Mouse (Mus musculus) central nervous system, embryonic 11.5 days (tissue): ENCODE measurements around the gene Olfr521. TPM values are rescaled to one million over a fixed set of nuclear protein-coding genes. Genes with fewer than 3 reads are reported as not detected.

Experiments used
- polyA plus RNA-seq: library from polyadenylated mRNA; depleted of rRNA; stranded (reverse); fragments of >200 nt; gene quantifications from 2 replicates; pipeline ENCODE4 v1.2.3, GENCODE M21; 2012; rRNA removed

The Olfr521 gene
- not detected in 2 replicates for polyA plus RNA-seq

GRCm38 (mm10) chr7:99763207-99763606, at the start of gene Olfr521:
TSS of gene Olfr521 (plus strand) at chr7:99763507.

DNA sequence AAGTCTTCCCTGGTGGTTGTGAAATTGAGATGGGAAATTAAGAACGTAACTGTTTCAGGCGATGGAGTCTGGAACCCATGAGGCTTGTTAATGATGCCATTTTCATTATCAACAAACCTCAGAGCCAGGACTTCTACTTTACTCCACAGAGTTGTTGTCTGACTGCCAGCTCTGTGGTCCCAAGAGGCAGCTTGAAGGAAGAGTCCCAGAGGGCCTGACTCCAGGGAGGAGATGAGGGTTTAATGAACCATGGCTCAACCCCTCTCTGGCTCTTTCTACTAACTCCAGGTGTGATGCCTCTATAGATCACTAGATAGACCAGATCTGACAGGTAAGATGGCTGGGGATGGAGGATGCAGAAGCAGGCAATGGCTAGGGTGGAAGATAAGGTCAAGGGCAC, 33.3 kb upstream of the Olfr521 start, which contains the start of gene Olfr520:
Gene Olfr520 (plus strand): TSS at position 301 of the 400 bp plus-strand sequence.

Other genes starting within 250 kb of the Olfr521 start
- 34.8 and 44.9 TPM in 2 replicates for gene Arrb1, start 228.0 kb upstream of the Olfr521 start, polyA plus RNA-seq
- 0.46 and 0.77 TPM in 2 replicates for gene Tpbgl, start 136.4 kb upstream of the Olfr521 start, polyA plus RNA-seq
- gene Slco2b1, start 52.2 kb upstream of the Olfr521 start, polyA plus RNA-seq: 2.1 and 2.6 TPM in 2 replicates
- gene Olfr520, start 33.2 kb upstream of the Olfr521 start, polyA plus RNA-seq: not detected in 2 replicates
- 2.4 and 2.5 TPM in 2 replicates for gene Neu3, start 64.9 kb downstream of the Olfr521 start, polyA plus RNA-seq
- 0.20 and 0.34 TPM in 2 replicates for gene Xrra1, start 95.6 kb downstream of the Olfr521 start, polyA plus RNA-seq
- gene Spcs2, start 100.0 kb downstream of the Olfr521 start, polyA plus RNA-seq: 120 and 150 TPM in 2 replicates
- 11.5 and 13.7 TPM in 2 replicates for gene Rnf169, start 216.9 kb downstream of the Olfr521 start, polyA plus RNA-seq
- 0.16 and 0.87 TPM in 2 replicates for gene Chrdl2, start 242.7 kb downstream of the Olfr521 start, polyA plus RNA-seq